ENCODE assay signal across 8 mouse cellular contexts in genomic region chr13:59820114-59820513, GRCm38 (mm10). TPM values are rescaled to one million over a fixed set of nuclear protein-coding genes. Genes with fewer than 3 reads are reported as not detected.
DNase-seq lines count a peak whose midpoint lies in the region; ATAC-seq lines count a peak whose summit lies in the region.
"Had no signal": no experiment of that assay in that cellular context is flagged by ENCODE, and none has a peak within 500 bp of the region (broad histone marks: within the 10 kb centered on the region; RNA-seq: fewer than 3 reads in every experiment).

No protein-coding gene starts in this region.

- ATAC-seq in embryonic facial prominence, embryonic 15.5 days (ENCODE audit: insufficient number of reproducible peaks, low FRiP score, low TSS enrichment, low read depth), result no peak
- ATAC-seq in hindbrain, embryonic 14.5 days (ENCODE audit: low FRiP score), result no peak
- no peak for ATAC-seq in lung, embryonic 15.5 days (ENCODE audit: borderline replicate concordance, extremely low read depth, low FRiP score, low TSS enrichment)
- no peak for ATAC-seq in cerebellum, adult (ENCODE audit: insufficient number of reproducible peaks, low FRiP score, low TSS enrichment)

- no peak overlapping the region for H3K4me3 ChIP-seq in embryonic facial prominence, embryonic 15.5 days (replicated peaks)
- H3K4me3 ChIP-seq in hindbrain, embryonic 14.5 days (replicated peaks; ENCODE audit: low read length), result no peak overlapping the region
- no peak overlapping the region; the same call in 1 of the 2 replicates for H3K4me3 ChIP-seq in lung, embryonic 15.5 days

- no peaks in the 10 kb centered on the region for H3K27me3 ChIP-seq in embryonic facial prominence, embryonic 15.5 days
- H3K27me3 ChIP-seq in hindbrain, embryonic 14.5 days (ENCODE audit: control insufficient read depth, insufficient read depth, low read length), result no peaks in the 10 kb centered on the region
- H3K27me3 ChIP-seq in lung, embryonic 15.5 days, result no peaks in the 10 kb centered on the region

- 0 out of 2 replicates have a peak overlapping the region, but pooled peaks have one; percentile 4 for H3K9ac ChIP-seq in embryonic facial prominence, embryonic 15.5 days
- H3K9ac ChIP-seq in hindbrain, embryonic 14.5 days, result peak overlapping the region; percentile 14
- peak overlapping the region; percentile 7; the same call in 1 of the 2 replicates for H3K9ac ChIP-seq in lung, embryonic 15.5 days

- peaks cover 26% of the 10 kb centered on the region for H3K36me3 ChIP-seq in embryonic facial prominence, embryonic 15.5 days
- peaks cover 48% of the 10 kb centered on the region for H3K36me3 ChIP-seq in hindbrain, embryonic 14.5 days (replicated peaks; ENCODE audit: control insufficient read depth, insufficient read depth)
- H3K36me3 ChIP-seq in lung, embryonic 15.5 days, result peaks cover 20% of the 10 kb centered on the region

- H3K4me2 ChIP-seq in embryonic facial prominence, embryonic 15.5 days (replicated peaks), result 0 out of 2 replicates have a peak overlapping the region, but pooled peaks have one; percentile 19
- peak overlapping the region; percentile 60 for H3K4me2 ChIP-seq in hindbrain, embryonic 14.5 days (replicated peaks)
- H3K4me2 ChIP-seq in lung, embryonic 15.5 days, result peak overlapping the region; percentile 35

- DNase-seq in adipocyte (ENCODE audit: low spot score), result peak; percentile 39
- no peak for DNase-seq in hindbrain, embryonic 14.5 days (ENCODE audit: low spot score)
- DNase-seq in cerebellum, adult 8-10 months, result no peak
- DNase-seq in urinary bladder, postnatal 10 days (ENCODE audit: low spot score), result no peak

- H3K9me3 ChIP-seq in embryonic facial prominence, embryonic 15.5 days (replicated peaks), result no peaks in the 10 kb centered on the region
- H3K9me3 ChIP-seq in hindbrain, embryonic 14.5 days (ENCODE audit: control insufficient read depth, low read length), result no peaks in the 10 kb centered on the region
- no peaks in the 10 kb centered on the region for H3K9me3 ChIP-seq in lung, embryonic 15.5 days

- no peak overlapping the region for H3K27ac ChIP-seq in embryonic facial prominence, embryonic 15.5 days (replicated peaks)
- H3K27ac ChIP-seq in hindbrain, embryonic 14.5 days, result no peak overlapping the region
- no peak overlapping the region for H3K27ac ChIP-seq in lung, embryonic 15.5 days

- peaks cover 31% of the 10 kb centered on the region for H3K4me1 ChIP-seq in embryonic facial prominence, embryonic 15.5 days
- H3K4me1 ChIP-seq in hindbrain, embryonic 14.5 days (replicated peaks; ENCODE audit: control insufficient read depth, insufficient read depth, low read length), result peaks cover 37% of the 10 kb centered on the region
- H3K4me1 ChIP-seq in lung, embryonic 15.5 days, result peaks cover 28% of the 10 kb centered on the region

- WGBS in embryonic facial prominence, embryonic 15.5 days, result 71% methylated on average over 4 of the region's 4 CpGs
- 85% methylated on average over 4 of the region's 4 CpGs for WGBS in hindbrain, embryonic 14.5 days
- WGBS in lung, embryonic 15.5 days, result 62% methylated on average over 4 of the region's 4 CpGs

RNA-seq across cellular contexts. Expression of gene Tut7, which starts 2.8 kb away (rescaled TPM):
- polyA plus RNA-seq in embryonic facial prominence, embryonic 15.5 days (2015; fragmentation: Nextera tagmentation; extraction: Ambion mirVana), result 49.7 and 52.8 TPM in 2 replicates
- polyA plus RNA-seq in hindbrain, embryonic 14.5 days (2014; fragmentation: Nextera tagmentation; extraction: Ambion mirVana), result 42.8 and 43.1 TPM in 2 replicates
- 46.5 and 49.3 TPM in 2 replicates for polyA plus RNA-seq in lung, embryonic 15.5 days (2015; fragmentation: Nextera tagmentation; extraction: Ambion mirVana)

RNA-seq across cellular contexts. Expression of gene Gm49354, which starts 38.1 kb away (rescaled TPM):
- not detected in 2 replicates for polyA plus RNA-seq in embryonic facial prominence, embryonic 15.5 days (2015; fragmentation: Nextera tagmentation; extraction: Ambion mirVana)
- not detected in 2 replicates for polyA plus RNA-seq in hindbrain, embryonic 14.5 days (2014; fragmentation: Nextera tagmentation; extraction: Ambion mirVana)
- not detected in 2 replicates for polyA plus RNA-seq in lung, embryonic 15.5 days (2015; fragmentation: Nextera tagmentation; extraction: Ambion mirVana)
- polyA plus RNA-seq: neural tube, embryonic 11.5 days had no signal

RNA-seq across cellular contexts. Expression of gene Isca1, which starts 50.5 kb away (rescaled TPM):
- polyA plus RNA-seq in embryonic facial prominence, embryonic 15.5 days (2015; fragmentation: Nextera tagmentation; extraction: Ambion mirVana), result 114 and 120 TPM in 2 replicates
- polyA plus RNA-seq in hindbrain, embryonic 14.5 days (2014; fragmentation: Nextera tagmentation; extraction: Ambion mirVana), result 185 and 197 TPM in 2 replicates
- polyA plus RNA-seq in lung, embryonic 15.5 days (2015; fragmentation: Nextera tagmentation; extraction: Ambion mirVana), result 123 and 140 TPM in 2 replicates
